Mouse (Mus musculus) common myeloid progenitor, adult 5-6 weeks (primary cell): Measurements from ENCODE around the gene Otulin. TPM values are rescaled to one million over a fixed set of nuclear protein-coding genes. Genes with fewer than 3 reads are reported as not detected.

Experiments
- ATAC-seq: replicated peaks from 2 replicates; pipeline ENCODE4 v1.8.0; 2016; ENCODE audit warnings: low read depth, mild to moderate bottlenecking, moderate TSS enrichment, inconsistent platforms; ENCODE audit not compliant: poor library complexity, severe bottlenecking
- total RNA-seq: library from RNA; stranded (forward); fragments of 200-1000, 187-1606 nt; gene quantifications from 2 replicates; pipeline ENCODE4 v1.2.3, GENCODE M21; 2017

Gene Otulin
- total RNA-seq = 30.4 and 37.0 TPM in 2 replicates

DNA sequence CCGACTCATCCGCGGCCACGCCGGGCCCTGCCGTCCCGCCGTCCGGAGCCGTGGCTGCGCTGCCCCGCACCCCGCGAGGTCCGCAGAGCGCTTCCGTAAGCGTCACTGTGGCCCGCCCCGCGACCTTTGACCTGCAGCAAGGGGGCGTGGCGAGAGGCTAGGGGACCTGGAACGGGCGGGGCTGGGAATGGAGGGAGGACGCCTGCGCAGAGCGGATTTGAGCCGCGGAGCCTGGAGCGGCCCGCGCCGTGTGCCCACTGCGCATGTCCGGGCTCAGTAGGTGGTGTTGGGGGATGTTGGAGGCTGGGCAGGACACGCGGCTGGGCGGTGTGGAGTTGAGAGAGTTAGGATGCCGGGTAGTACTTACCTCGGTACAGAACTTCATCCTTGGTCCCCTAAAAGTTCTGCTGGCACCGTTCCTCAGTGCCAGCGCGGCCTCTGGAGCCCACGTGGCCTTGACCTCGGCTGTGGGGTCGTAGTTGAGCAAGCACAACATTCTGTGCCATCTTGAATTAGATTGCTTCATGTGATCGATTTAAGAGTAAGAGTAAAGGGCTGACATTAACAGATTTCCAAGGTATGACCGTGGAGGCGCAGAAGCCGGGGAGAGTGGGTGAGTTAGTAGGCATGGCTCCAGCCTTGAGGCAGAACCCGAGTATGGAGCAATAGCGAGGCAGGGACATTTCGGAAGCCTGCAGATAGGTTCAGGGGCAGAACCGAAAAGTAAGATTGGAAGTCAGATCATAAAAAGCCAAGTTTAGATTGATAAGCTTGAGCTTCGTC, at the start of gene Otulin:
Otulin (minus strand) TSS at position 93 of the 783 bp plus-strand sequence.
- ATAC-seq = peak; percentile 89

DNA sequence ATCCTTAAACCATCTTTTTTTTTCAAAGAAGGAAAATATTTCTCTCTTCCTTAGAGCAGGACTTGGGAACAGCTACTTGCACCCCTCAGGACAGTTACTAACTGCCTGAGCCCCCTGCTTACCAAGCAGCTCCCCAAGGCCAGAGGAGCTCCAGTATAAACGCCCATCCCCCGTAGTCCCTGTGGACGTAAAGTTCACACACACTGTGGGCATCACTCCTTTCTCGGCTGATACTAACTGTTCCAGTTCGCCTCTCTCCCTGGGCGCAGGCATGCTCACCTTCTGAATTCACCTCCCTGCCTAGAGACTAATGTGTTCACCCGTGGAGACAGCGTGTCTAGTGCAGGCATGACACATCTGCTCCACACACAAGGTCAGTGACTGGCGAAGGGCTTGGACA, 48.0 kb upstream of the Otulin start:
- ATAC-seq = no peak

DNA sequence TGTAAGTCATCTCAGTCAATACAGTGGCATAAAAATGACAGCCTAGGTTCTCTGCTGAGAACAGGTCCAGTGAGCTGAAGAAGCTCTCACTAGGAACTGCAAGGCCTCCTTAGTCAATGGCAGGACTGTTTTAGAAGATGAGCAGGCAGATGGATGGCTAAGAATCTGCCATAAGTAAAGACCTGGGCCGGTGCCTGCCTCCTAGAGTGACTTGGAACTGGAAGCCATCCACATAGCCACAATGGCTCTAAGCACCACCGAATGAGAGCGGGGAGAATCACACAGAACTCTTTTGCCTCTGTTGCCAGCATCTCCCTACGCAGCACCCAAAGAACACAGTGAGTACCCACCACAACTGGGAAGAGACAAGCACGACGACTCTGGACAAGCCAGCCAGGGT, 47.3 kb upstream of the Otulin start:
- ATAC-seq = no peak

DNA sequence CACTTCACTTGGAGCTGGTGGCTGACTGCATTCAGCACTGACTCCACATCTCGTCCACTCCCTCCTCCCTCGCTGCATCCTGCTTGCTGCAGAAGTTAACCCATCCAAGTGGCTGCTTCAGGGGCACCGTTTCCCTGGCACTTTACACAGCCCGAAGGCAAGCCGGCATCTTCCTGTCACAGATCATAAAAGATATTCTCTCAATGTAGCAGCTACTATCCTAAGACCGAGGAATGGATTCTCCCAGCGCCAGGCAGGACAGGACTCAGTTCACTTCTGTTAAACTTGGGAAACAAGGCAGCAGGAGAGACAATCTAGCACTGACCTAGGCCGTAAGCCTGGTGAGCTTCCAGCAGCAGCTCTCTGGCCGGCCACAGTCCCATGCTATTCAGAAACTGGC, 45.7 kb upstream of the Otulin start:
- no peak for ATAC-seq

- peak; percentile 55 for ATAC-seq
Measured at GRCm38 (mm10) chr15:27675122-27675521, 44.6 kb upstream of the Otulin start.

DNA sequence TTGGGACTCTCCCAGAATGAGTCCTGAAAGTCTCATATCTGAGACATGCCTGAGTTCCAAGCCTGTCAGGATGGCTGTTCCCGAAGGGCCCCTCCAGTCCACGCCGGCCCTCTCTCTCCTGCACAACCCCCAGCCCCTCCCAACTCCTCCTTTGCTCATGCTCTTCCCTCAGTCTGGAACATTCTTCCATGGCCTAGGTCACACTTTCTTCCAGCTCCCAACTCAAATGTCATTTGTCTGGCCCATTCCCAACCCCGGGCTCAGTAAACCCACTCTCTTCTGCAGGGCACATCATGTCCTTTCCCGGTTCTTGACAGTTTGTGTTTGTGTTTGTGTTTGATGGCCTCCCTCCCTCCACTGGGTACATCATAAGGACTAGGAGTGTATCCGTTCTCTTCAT, 43.5 kb upstream of the Otulin start:
- ATAC-seq = no peak

GRCm38 (mm10) chr15:27673151-27673550, 42.7 kb upstream of the Otulin start:
- ATAC-seq = no peak

DNA sequence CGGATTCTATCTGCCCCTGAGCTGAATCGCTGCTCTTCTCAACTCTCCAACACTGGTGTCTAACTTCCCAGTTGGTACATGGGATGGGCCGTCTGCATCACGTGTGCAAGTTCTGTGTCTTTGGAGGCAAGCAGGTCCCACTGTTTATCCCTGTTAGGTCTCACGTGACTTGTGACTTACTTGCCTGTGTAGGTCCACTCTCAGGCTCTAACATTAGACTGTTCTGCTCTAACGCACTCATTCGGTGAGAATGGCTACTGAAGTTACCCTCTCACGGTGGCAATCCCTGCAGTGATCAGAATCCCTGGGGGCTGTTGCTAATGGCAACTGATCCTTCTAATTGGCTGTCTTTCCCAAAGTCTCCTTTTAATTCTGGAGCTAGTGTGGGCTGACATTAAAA, 41.8 kb upstream of the Otulin start:
- no peak for ATAC-seq

DNA sequence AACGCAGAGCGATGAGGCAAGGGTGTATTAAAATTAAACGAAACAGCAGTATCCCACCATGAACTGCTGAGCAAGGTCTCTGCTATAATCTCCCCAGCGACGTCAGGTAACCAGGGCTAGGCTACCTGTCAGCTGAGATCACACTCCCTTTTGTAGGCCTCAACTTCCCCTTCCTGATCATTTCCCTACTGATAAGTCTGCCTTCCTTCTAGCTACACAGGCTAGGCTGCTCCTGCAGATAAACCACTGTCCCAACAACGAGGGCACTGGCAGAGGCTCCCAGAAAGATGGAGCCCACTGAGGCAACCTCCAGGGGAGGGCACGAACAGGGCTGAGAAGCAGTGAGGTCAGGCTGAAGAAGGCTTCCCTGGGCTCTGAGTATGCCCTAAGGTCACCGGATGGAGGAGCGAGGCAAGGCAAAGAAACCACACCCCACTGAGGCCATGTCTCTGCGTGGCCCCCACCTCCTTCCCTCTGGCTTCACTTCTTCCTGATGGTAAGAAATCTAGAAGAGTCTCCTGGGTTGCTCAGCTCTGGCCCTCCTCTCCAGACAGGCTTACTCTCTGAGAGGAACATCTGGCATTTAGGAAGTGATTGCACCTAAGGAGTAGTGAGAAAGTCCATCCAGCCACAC, 41.2 kb upstream of the Otulin start:
- ATAC-seq = peak; percentile 31

- no peak for ATAC-seq
Measured at GRCm38 (mm10) chr15:27670708-27671107, 40.2 kb upstream of the Otulin start.

- ATAC-seq = no peak
Measured at GRCm38 (mm10) chr15:27669931-27670411, 39.5 kb upstream of the Otulin start.

DNA sequence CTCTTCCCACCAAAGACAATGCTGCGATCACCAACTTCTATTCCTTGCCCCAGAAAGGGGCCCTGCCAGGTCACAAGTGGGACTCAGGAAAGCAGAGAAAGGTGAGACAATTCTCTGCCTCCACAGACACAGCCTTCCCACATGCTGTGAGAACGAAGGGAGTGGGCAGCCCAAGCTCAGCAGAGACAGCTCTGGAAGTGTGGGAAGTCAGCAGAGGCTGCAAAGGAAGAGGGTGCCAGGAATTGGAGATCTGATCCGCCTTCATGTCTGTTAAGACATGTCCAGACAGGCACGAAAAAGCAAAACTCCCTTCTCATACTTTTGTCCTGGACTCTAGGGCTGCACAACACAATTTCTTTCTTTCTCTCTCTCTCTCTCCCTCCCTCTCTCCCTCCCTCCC, 38.8 kb upstream of the Otulin start:
- no peak for ATAC-seq

DNA sequence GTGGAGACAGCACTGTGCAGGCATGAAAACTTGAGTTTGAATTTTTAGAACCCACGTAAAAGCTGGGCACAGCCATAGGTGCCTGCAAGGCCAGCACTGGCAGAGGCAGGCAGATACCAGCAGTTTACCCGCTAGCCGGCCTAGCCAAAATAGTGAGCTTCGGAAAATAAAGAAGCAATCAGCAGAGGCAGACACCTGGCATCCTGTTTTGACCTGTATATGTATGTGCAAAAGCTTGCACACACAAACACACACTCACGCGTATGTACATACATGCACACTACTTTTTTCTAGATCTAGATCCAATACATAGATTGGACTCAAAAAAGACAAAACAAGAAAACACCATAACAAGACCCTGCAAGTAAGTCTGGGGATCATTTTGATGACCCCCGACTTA, 38.1 kb upstream of the Otulin start:
- no peak for ATAC-seq

GRCm38 (mm10) chr15:27668001-27668461, 37.5 kb upstream of the Otulin start:
- ATAC-seq = no peak

DNA sequence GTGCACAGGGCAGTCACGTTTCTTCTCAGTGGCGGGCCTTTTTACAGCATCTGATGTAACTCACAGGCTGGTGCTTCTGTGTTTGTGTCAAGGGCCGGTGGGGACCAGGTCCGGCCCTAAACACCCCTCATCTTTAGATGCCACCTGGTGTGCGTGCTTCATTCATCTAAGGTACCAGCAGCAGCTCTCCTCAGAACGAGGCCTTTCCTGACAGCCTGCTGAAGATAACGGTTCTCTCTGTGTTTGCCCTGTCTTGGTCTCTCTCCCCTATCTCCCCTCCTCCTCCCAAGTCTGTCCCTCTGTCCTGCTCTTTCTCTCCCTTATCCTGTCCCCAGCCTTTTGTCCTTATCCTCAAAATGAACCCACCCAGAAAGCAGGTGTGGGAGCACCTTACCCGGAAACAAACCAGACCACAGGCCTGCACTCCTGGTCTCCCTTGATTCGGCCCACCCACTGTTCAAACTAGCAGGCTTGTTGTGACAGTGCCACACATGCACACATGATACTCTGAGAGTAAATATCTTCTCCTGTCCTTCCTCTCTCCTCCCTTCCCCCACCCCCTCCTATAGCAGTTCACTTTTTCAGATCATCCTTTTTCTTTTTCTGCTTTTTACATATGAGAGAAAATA, 36.5 kb upstream of the Otulin start:
- no peak for ATAC-seq

GRCm38 (mm10) chr15:27665392-27665911, 35.0 kb upstream of the Otulin start:
- peak; percentile 37 for ATAC-seq

- ATAC-seq = peak; percentile 77
Measured at GRCm38 (mm10) chr15:27664126-27664525, 33.6 kb upstream of the Otulin start.

- ATAC-seq = no peak
Measured at GRCm38 (mm10) chr15:27662699-27663098, 32.2 kb upstream of the Otulin start.

DNA sequence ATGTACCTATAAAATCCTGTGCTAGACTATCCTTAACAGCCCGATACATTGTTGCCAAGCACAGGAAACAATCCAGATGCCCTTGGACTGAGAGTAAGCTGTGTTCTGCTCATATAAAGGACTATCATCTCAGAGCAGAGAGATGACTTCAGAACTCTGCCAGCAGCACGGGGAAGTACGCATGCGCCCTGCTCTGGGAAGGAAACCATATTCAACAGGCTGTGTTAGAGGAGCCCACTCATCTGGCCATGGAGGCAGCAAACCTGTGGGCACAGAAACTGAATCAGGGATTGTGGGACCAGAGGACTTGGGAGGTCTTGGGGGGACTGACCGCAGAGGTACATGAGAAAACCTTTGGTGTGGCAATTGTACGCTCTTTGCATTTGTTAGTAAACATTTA, 31.2 kb upstream of the Otulin start:
- no peak for ATAC-seq

DNA sequence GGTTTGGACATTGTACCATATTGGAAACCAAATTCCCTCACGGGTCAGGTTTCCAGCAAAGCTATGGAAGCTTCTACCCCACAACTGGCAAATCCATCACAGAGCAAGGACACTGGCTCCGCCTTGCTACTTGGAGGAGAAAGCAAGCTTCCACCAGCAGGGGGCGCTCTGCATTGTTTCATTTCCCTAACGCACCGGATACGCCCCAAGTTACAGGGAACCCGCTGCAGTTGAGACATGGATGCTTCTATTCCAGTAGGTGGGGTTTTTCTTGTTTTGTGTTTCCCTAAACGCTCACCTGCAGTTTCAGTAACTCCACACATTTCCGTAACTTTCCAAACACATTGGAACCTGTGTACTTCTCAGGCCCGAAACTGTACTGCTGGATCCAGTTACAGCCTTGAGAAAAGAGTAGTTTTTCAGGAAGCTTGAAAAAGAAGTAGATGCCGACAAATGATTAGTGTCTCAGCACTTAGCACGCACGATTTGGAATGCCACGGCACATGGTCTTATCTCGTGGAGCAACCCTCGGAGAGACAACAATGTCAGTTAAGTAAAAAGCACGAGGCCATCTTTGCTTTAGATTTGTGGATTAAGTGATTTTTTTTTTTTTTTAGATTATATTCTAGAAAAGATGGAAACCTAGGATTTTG, 29.2 kb upstream of the Otulin start:
- peak; percentile 76 for ATAC-seq
